In genomic region chr12:80462942-80463651, GRCm38 (mm10) we compare ENCODE assay signal across 8 mouse cellular contexts. TPM values are rescaled to one million over a fixed set of nuclear protein-coding genes. Genes with fewer than 3 reads are reported as not detected.
A peak's percentile ranks its signal among the peaks of the same experiment; 100 is the strongest.
DNase-seq lines count a peak whose midpoint lies in the region; ATAC-seq and TF ChIP-seq lines count a peak whose summit lies in the region.

TSS of gene Exd2 (plus strand) at chr12:80463095.

- peaks cover 3% of the 10 kb centered on the region; the same call in 1 of the 2 replicates for H3K79me2 ChIP-seq in MEL (ENCODE audit: control insufficient read depth, insufficient read depth, low read length, poor library complexity)

- no peak for TF ChIP-seq RAD21 in MEL (IDR thresholded peaks at IDR 0.05; ENCODE audit: low read depth, low read length)

- TF ChIP-seq EP300 in MEL (IDR thresholded peaks at IDR 0.05; ENCODE audit: low read depth in 1 of 2, low read length in 2 of 2): peak in 1 of 2 experiments; percentile 4; a peak in 1 of 4 replicates

- under 1% methylated on average over 45 of the region's 45 CpGs for WGBS in cerebellum, adult 2 months
- WGBS in forebrain, postnatal 0 days: under 1% methylated on average over 44 of the region's 45 CpGs
- 1% methylated on average over 45 of the region's 45 CpGs for WGBS in lung, embryonic 15.5 days

- H3K9ac ChIP-seq in MEL (ENCODE audit: control insufficient read depth, low read depth, low read length, poor library complexity, severe bottlenecking): peak within 1 kb of the TSS; percentile 73
- peak within 1 kb of the TSS; percentile 73 for H3K9ac ChIP-seq in forebrain, postnatal 0 days
- H3K9ac ChIP-seq in lung, embryonic 15.5 days: peak within 1 kb of the TSS; percentile 48

- peak; percentile 98 for ATAC-seq in forebrain, postnatal 0 days
- ATAC-seq in lung, embryonic 15.5 days (ENCODE audit: borderline replicate concordance, extremely low read depth, low FRiP score, low TSS enrichment): peak; percentile 97

- peak; percentile 95 for DNase-seq in MEL (ENCODE audit: low read depth, low spot score)
- DNase-seq in cerebellum, adult 2 months: peak; percentile 92 to 93
- DNase-seq in forebrain, postnatal 0 days: peak; percentile 94
- DNase-seq in heart, postnatal 4 days: peak; percentile 93
- DNase-seq in layer of hippocampus, adult 8-10 months (ENCODE audit: low spot score in 2 of 2): peak; percentile 89 to 92
- peak; percentile 87 for DNase-seq in ovary, adult 18-20 months (ENCODE audit: low spot score)
- peak; percentile 92 for DNase-seq in thymus, postnatal 0 days (ENCODE audit: low spot score)

- H3K4me3 ChIP-seq in MEL (ENCODE audit: control insufficient read depth in 1 of 2, insufficient read depth in 1 of 2, low read depth in 2 of 2, low read length in 2 of 2): peak within 1 kb of the TSS; percentile 64 to 88
- peak within 1 kb of the TSS; percentile 94 for H3K4me3 ChIP-seq in cerebellum, adult 2 months (replicated peaks; ENCODE audit: insufficient read depth, low read depth, low read length)
- H3K4me3 ChIP-seq in forebrain, postnatal 0 days (ENCODE audit: low read depth, low read length): peak within 1 kb of the TSS; percentile 81
- H3K4me3 ChIP-seq in lung, embryonic 15.5 days: peak within 1 kb of the TSS; percentile 75

- H3K4me2 ChIP-seq in forebrain, postnatal 0 days (ENCODE audit: low read depth): peak within 1 kb of the TSS; percentile 88
- H3K4me2 ChIP-seq in lung, embryonic 15.5 days: peak within 1 kb of the TSS; percentile 65

- no peaks in the 10 kb centered on the region for H3K9me3 ChIP-seq in MEL (replicated peaks; ENCODE audit: insufficient read depth, low read length)
- no peaks in the 10 kb centered on the region for H3K9me3 ChIP-seq in forebrain, postnatal 0 days (ENCODE audit: low read length)
- no peaks in the 10 kb centered on the region for H3K9me3 ChIP-seq in lung, embryonic 15.5 days

- peak; percentile 60 to 78; a peak in 3 of 4 replicates for TF ChIP-seq POLR2A in MEL (IDR thresholded peaks at IDR 0.05; ENCODE audit: control insufficient read depth in 1 of 2, insufficient read depth in 1 of 2, low read depth in 1 of 2, low read length in 2 of 2, poor library complexity in 1 of 2)
- TF ChIP-seq POLR2A in cerebellum, adult 2 months (IDR thresholded peaks at IDR 0.05; ENCODE audit: borderline replicate concordance, insufficient read depth, low read length): peak; percentile 47; the same call in 1 of the 2 replicates

- H3K27ac ChIP-seq in MEL (ENCODE audit: control insufficient read depth, low read depth, low read length): peak within 1 kb of the TSS; percentile 79
- peak within 1 kb of the TSS; percentile 73 for H3K27ac ChIP-seq in cerebellum, adult 2 months (ENCODE audit: insufficient read depth, low read length)
- peak within 1 kb of the TSS; percentile 74 for H3K27ac ChIP-seq in forebrain, postnatal 0 days (ENCODE audit: low read depth, low read length)
- H3K27ac ChIP-seq in lung, embryonic 15.5 days: peak within 1 kb of the TSS; percentile 84

- H3K27me3 ChIP-seq in MEL (ENCODE audit: control insufficient read depth in 1 of 2, insufficient read depth in 2 of 2, low read length in 2 of 2): 0 out of 4 replicates have a peak, but pooled peaks cover 0 to 2% of the 10 kb centered on the region in 2 experiments
- H3K27me3 ChIP-seq in cerebellum, adult 2 months (ENCODE audit: control insufficient read depth, insufficient read depth, low read length): no peaks in the 10 kb centered on the region
- H3K27me3 ChIP-seq in forebrain, postnatal 0 days (ENCODE audit: insufficient read depth, low read length): no peaks in the 10 kb centered on the region
- no peaks in the 10 kb centered on the region for H3K27me3 ChIP-seq in lung, embryonic 15.5 days

- TF ChIP-seq CTCF in MEL (IDR thresholded peaks at IDR 0.05 in 2 of 3, conservative IDR thresholded peaks at IDR 0.05 in 1 of 3; ENCODE audit: control insufficient read depth in 1 of 3, insufficient read depth in 1 of 3, low read depth in 2 of 3, low read length in 3 of 3, poor library complexity in 1 of 3, severe bottlenecking in 1 of 3): 0 out of 6 replicates have a peak, but pooled peaks of 1 of the 3 experiments have one; percentile 4
- no peak for TF ChIP-seq CTCF in cerebellum, adult 2 months (IDR thresholded peaks at IDR 0.05; ENCODE audit: borderline replicate concordance, insufficient read depth, low read depth, low read length)
- TF ChIP-seq CTCF in forebrain, postnatal 0 days (IDR thresholded peaks at IDR 0.05; ENCODE audit: low read depth): peak; percentile 34

- peaks cover 0 to 4% of the 10 kb centered on the region in 2 experiments; a peak in 2 of 4 replicates for H3K36me3 ChIP-seq in MEL (ENCODE audit: control insufficient read depth in 1 of 2, insufficient read depth in 2 of 2, low read length in 2 of 2)
- H3K36me3 ChIP-seq in forebrain, postnatal 0 days (ENCODE audit: insufficient read depth): no peaks in the 10 kb centered on the region
- H3K36me3 ChIP-seq in lung, embryonic 15.5 days: no peaks in the 10 kb centered on the region

- H3K4me1 ChIP-seq in MEL (ENCODE audit: control insufficient read depth in 1 of 2, insufficient read depth in 2 of 2, low read length in 2 of 2): peaks cover 0 to 7% of the 10 kb centered on the region in 2 experiments; a peak in 2 of 4 replicates
- no peaks in the 10 kb centered on the region for H3K4me1 ChIP-seq in cerebellum, adult 2 months (ENCODE audit: control insufficient read depth, insufficient read depth, low read length)
- no peaks in the 10 kb centered on the region for H3K4me1 ChIP-seq in forebrain, postnatal 0 days (ENCODE audit: insufficient read depth)
- H3K4me1 ChIP-seq in lung, embryonic 15.5 days: peaks cover 8% of the 10 kb centered on the region

TF ChIP-seq in MEL, 35 proteins besides CTCF, POLR2A, EP300 and RAD21 (continues in another document):
- TF ChIP-seq TAL1 (IDR thresholded peaks at IDR 0.05; ENCODE audit: low read length): no peak
- TF ChIP-seq RCOR1 (IDR thresholded peaks at IDR 0.05; ENCODE audit: low read depth, low read length): 0 out of 2 replicates have a peak, but pooled peaks have one; percentile 40
- no peak for TF ChIP-seq E2F4 (IDR thresholded peaks at IDR 0.05; ENCODE audit: borderline replicate concordance, low read depth, low read length)
- TF ChIP-seq JUND (IDR thresholded peaks at IDR 0.05; ENCODE audit: low read depth, low read length): no peak
- peak; percentile 71; the same call in 1 of the 2 replicates for TF ChIP-seq KAT2A (conservative IDR thresholded peaks at IDR 0.05; ENCODE audit: low read depth, low read length)
- peak; percentile 55 for TF ChIP-seq TCF12 (IDR thresholded peaks at IDR 0.05; ENCODE audit: low read depth, low read length)
- no peak for TF ChIP-seq GABPA (IDR thresholded peaks at IDR 0.05; ENCODE audit: low read depth, low read length)
- no peak for TF ChIP-seq MAFK (IDR thresholded peaks at IDR 0.05; ENCODE audit: borderline replicate concordance, low read depth, low read length)
- peak; percentile 72; the same call in 1 of the 2 replicates for TF ChIP-seq MAZ (IDR thresholded peaks at IDR 0.05; ENCODE audit: low read depth, low read length)
- TF ChIP-seq MYC (IDR thresholded peaks at IDR 0.05; ENCODE audit: low read depth, low read length): peak; percentile 84
- TF ChIP-seq ZC3H11A (IDR thresholded peaks at IDR 0.05; ENCODE audit: low read depth, low read length): no peak
- TF ChIP-seq NRF1 (IDR thresholded peaks at IDR 0.05; ENCODE audit: insufficient read depth, low read depth, low read length, poor library complexity, severe bottlenecking): no peak
- no peak for TF ChIP-seq USF2 (IDR thresholded peaks at IDR 0.05; ENCODE audit: borderline replicate concordance in 1 of 2, insufficient read depth in 1 of 2, low read depth in 1 of 2, low read length in 2 of 2)
- TF ChIP-seq MXI1 (IDR thresholded peaks at IDR 0.05; ENCODE audit: low read depth, low read length): peak; percentile 96
- peak; percentile 84 for TF ChIP-seq SIN3A (IDR thresholded peaks at IDR 0.05; ENCODE audit: low read length)
- no peak for TF ChIP-seq MYB (IDR thresholded peaks at IDR 0.05; ENCODE audit: low read depth, low read length)
- no peak for TF ChIP-seq GATA1 (IDR thresholded peaks at IDR 0.05; ENCODE audit: low read depth, low read length)
- no peak for TF ChIP-seq ZKSCAN1 (IDR thresholded peaks at IDR 0.05; ENCODE audit: low read depth, low read length)
- no peak for TF ChIP-seq MEF2A (IDR thresholded peaks at IDR 0.05; ENCODE audit: extremely low read depth, insufficient replicate concordance, low read depth, low read length, poor library complexity, severe bottlenecking)
- no peak for TF ChIP-seq USF1 (IDR thresholded peaks at IDR 0.05; ENCODE audit: low read depth, low read length)
- TF ChIP-seq CHD2 (IDR thresholded peaks at IDR 0.05; ENCODE audit: low read length): no peak; the same call in 1 of the 2 replicates
- no peak for TF ChIP-seq UBTF (IDR thresholded peaks at IDR 0.05; ENCODE audit: borderline replicate concordance, insufficient read depth, low read depth, low read length)
- TF ChIP-seq SMC3 (IDR thresholded peaks at IDR 0.05; ENCODE audit: low read depth, low read length): no peak
- 0 out of 2 replicates have a peak, but pooled peaks have one; percentile 62 for TF ChIP-seq TBP (IDR thresholded peaks at IDR 0.05; ENCODE audit: low read depth, low read length)
- TF ChIP-seq POLR2AphosphoS5 (IDR thresholded peaks at IDR 0.05; ENCODE audit: borderline replicate concordance, low read depth, low read length): no peak
- 0 out of 2 replicates have a peak, but pooled peaks have one; percentile 27 for TF ChIP-seq ETS1 (IDR thresholded peaks at IDR 0.05; ENCODE audit: low read depth, low read length)
- peak; percentile 95 for TF ChIP-seq HCFC1 (IDR thresholded peaks at IDR 0.05; ENCODE audit: low read depth, low read length)
- TF ChIP-seq NELFE (IDR thresholded peaks at IDR 0.05; ENCODE audit: low read depth, low read length): peak; percentile 49
- TF ChIP-seq MAX (IDR thresholded peaks at IDR 0.05; ENCODE audit: low read length): peak; percentile 76

RNA-seq across cellular contexts. Expression of gene Exd2, which starts in this region (rescaled TPM):
- 8.5 and 9.6 TPM in 2 replicates for total RNA-seq in MEL (2012; rRNA removed)
- polyA plus RNA-seq in MEL (2012; ENCODE audit: insufficient read depth in 1 of 2, insufficient read length in 2 of 2, low read depth in 1 of 2, low replicate concordance in 2 of 2, missing spikeins in 1 of 2): 10 to 100 TPM in 1 of 2 experiments, not detected in 1; 12.8 TPM
- 61.5 and 68.0 TPM in 2 replicates for polyA plus RNA-seq in cerebellum, adult 2 months (2012; rRNA removed)
- total RNA-seq in forebrain, postnatal 0 days (2014; rRNA removed): 35.4 and 42.0 TPM in 2 replicates
- polyA plus RNA-seq in forebrain, postnatal 0 days (2015; fragmentation: Nextera tagmentation; extraction: Ambion mirVana): 27.3 and 32.2 TPM in 2 replicates
- total RNA-seq in heart, postnatal 4 days (2021): 10 to 100 TPM; 10.0 to 10.9 TPM
- 100 to 1,000 TPM in 2 of 4 experiments, 10 to 100 TPM in 2; 86.5 to 127 (median 106) TPM for total RNA-seq in layer of hippocampus, adult 8-10 months (2022)
- polyA plus RNA-seq in lung, embryonic 15.5 days (2015; fragmentation: Nextera tagmentation; extraction: Ambion mirVana): 27.3 and 29.2 TPM in 2 replicates
- 18.3 and 19.1 TPM in 2 replicates for polyA plus RNA-seq in thymus, postnatal 0 days (2015; fragmentation: Nextera tagmentation; extraction: Ambion mirVana)

Comparison
In these comparisons a context has a peak if more than half of its experiments do, and no peak if none do; other contexts are left out.
1. Peak in every context shown above with its lines: DNase-seq, ATAC-seq, H3K4me3 ChIP-seq and H3K27ac ChIP-seq.